Mouse (Mus musculus) CH12.LX (cell line): ENCODE measurements around the gene Daw1. TPM values are rescaled to one million over a fixed set of nuclear protein-coding genes. Genes with fewer than 3 reads are reported as not detected.

Experiments
- DNase-seq: peaks from one replicate; pipeline ENCODE4 v3.0.0-alpha.2; 2013; ENCODE audit errors: extremely low read depth
- H3K27ac ChIP-seq: 2 replicates; pipeline ENCODE4 v1.5.1; 2012; ENCODE audit warnings: low read depth, mild to moderate bottlenecking, control low read depth, moderate library complexity; ENCODE audit not compliant: insufficient read depth
- H3K27me3 ChIP-seq: replicated peaks from 2 replicates; pipeline ENCODE3; 2012; ENCODE audit warnings: inconsistent platforms
- H3K36me3 ChIP-seq, 2 experiments: replicated peaks in 1 of 2; 2 replicates each; pipeline versions ENCODE3 to v1.6.1; 2012; ENCODE audit warnings: inconsistent platforms in 1 of 2, low read length in 1 of 2, mild to moderate bottlenecking in 1 of 2, mixed read lengths in 1 of 2, moderate library complexity in 1 of 2; ENCODE audit not compliant: control insufficient read depth in 1 of 2, insufficient read depth in 1 of 2
- H3K4me1 ChIP-seq, 2 experiments: 2 replicates each; pipeline ENCODE4 v1.6.1; 2012; ENCODE audit warnings: inconsistent platforms in 1 of 2, moderate library complexity in 1 of 2; ENCODE audit not compliant: insufficient read depth in 2 of 2, control insufficient read depth in 1 of 2
- H3K4me2 ChIP-seq: 2 replicates; pipeline ENCODE4 v1.6.1; 2012; ENCODE audit warnings: low read depth, mild to moderate bottlenecking, control low read depth; ENCODE audit not compliant: poor library complexity, insufficient read depth, severe bottlenecking
- H3K4me3 ChIP-seq, 3 experiments: fragments of 150-350 bp in 1 of 3; sonication (generic) in 1 of 3; replicated peaks in 1 of 3; 2 replicates each; pipeline versions ENCODE3 to v1.5.1; 2011 to 2012; ENCODE audit warnings: low read depth in 2 of 3, low read length in 2 of 3, mild to moderate bottlenecking in 2 of 3, moderate library complexity in 2 of 3, control low read depth in 1 of 3, improper control_type of control experiment in 1 of 3, inconsistent platforms in 1 of 3, mixed read lengths in 1 of 3; ENCODE audit not compliant: poor library complexity in 1 of 3
- H3K79me2 ChIP-seq: replicated peaks from 2 replicates; pipeline ENCODE4 v1.6.1; 2012; ENCODE audit warnings: mild to moderate bottlenecking, moderate library complexity; ENCODE audit not compliant: control insufficient read depth, poor library complexity, insufficient read depth, severe bottlenecking; ENCODE audit errors: extremely low read depth
- H3K9ac ChIP-seq: 2 replicates; pipeline ENCODE4 v1.6.1; 2012; ENCODE audit warnings: low read depth, mild to moderate bottlenecking, control low read depth, moderate library complexity; ENCODE audit not compliant: insufficient read depth
- H3K9me3 ChIP-seq: replicated peaks from 2 replicates; pipeline ENCODE3; 2012; ENCODE audit warnings: low read length, inconsistent platforms, mixed read lengths
- BHLHE40 ChIP-seq: IDR thresholded peaks from 2 replicates; pipeline ENCODE4 v1.6.1; 2011; ENCODE audit warnings: mild to moderate bottlenecking, low read depth, low read length, improper control_type of control experiment
- CTCF ChIP-seq, 2 experiments: IDR thresholded peaks in 1 of 2; conservative IDR thresholded peaks in 1 of 2; 2 replicates each; pipeline ENCODE4 v1.5.1; 2011 to 2012; ENCODE audit warnings: low read depth in 2 of 2, low read length in 2 of 2, improper control_type of control experiment in 1 of 2, inconsistent platforms in 1 of 2, mild to moderate bottlenecking in 1 of 2, moderate library complexity in 1 of 2
- ELF1 ChIP-seq: IDR thresholded peaks from 2 replicates; pipeline ENCODE4 v1.6.1; 2014; ENCODE audit warnings: low read depth, mild to moderate bottlenecking, inconsistent platforms, low read length, improper control_type of control experiment
- ETS1 ChIP-seq: conservative IDR thresholded peaks from 2 replicates; pipeline ENCODE4 v1.6.1; 2012; ENCODE audit warnings: low read depth, mild to moderate bottlenecking, inconsistent platforms, low read length, improper control_type of control experiment, moderate library complexity
- GABPA ChIP-seq: IDR thresholded peaks from 2 replicates; pipeline ENCODE4 v1.6.1; 2012; ENCODE audit warnings: low read depth, low read length, improper control_type of control experiment, inconsistent platforms; ENCODE audit not compliant: insufficient replicate concordance
- HCFC1 ChIP-seq: IDR thresholded peaks from 2 replicates; pipeline ENCODE4 v1.6.1; 2012; ENCODE audit warnings: low read depth, mild to moderate bottlenecking, inconsistent platforms, low read length, improper control_type of control experiment
- KAT2A ChIP-seq: IDR thresholded peaks from 2 replicates; pipeline ENCODE4 v1.6.1; 2012; ENCODE audit warnings: low read length, improper control_type of control experiment, inconsistent platforms; ENCODE audit not compliant: insufficient replicate concordance
- MAZ ChIP-seq: IDR thresholded peaks from 2 replicates; pipeline ENCODE4 v1.6.1; 2012; ENCODE audit warnings: low read depth, mild to moderate bottlenecking, inconsistent platforms, low read length, improper control_type of control experiment, moderate library complexity
- NELFE ChIP-seq: IDR thresholded peaks from 2 replicates; pipeline ENCODE4 v1.6.1; 2011; ENCODE audit warnings: low read depth, low read length, improper control_type of control experiment
- NRF1 ChIP-seq: IDR thresholded peaks from 2 replicates; pipeline ENCODE4 v1.6.1; 2014; ENCODE audit warnings: low read depth, mild to moderate bottlenecking, inconsistent platforms, low read length, improper control_type of control experiment, moderate library complexity
- POLR2A ChIP-seq: IDR thresholded peaks from 2 replicates; pipeline ENCODE4 v1.6.1; 2011; ENCODE audit warnings: low read depth, mild to moderate bottlenecking, improper control_type of control experiment, low read length
- POLR2AphosphoS2 ChIP-seq: IDR thresholded peaks from 2 replicates; pipeline ENCODE4 v1.6.1; 2011; ENCODE audit warnings: low read depth, low read length, improper control_type of control experiment
- RCOR1 ChIP-seq: conservative IDR thresholded peaks from 2 replicates; pipeline ENCODE4 v1.6.1; 2012; ENCODE audit warnings: low read depth, mild to moderate bottlenecking, inconsistent platforms, low read length, improper control_type of control experiment
- TBP ChIP-seq: conservative IDR thresholded peaks from 2 replicates; pipeline ENCODE4 v1.6.1; 2011; ENCODE audit warnings: low read depth, low read length, improper control_type of control experiment
- USF1 ChIP-seq: IDR thresholded peaks from 2 replicates; pipeline ENCODE4 v1.6.1; 2014; ENCODE audit warnings: low read depth, mild to moderate bottlenecking, inconsistent platforms, low read length, improper control_type of control experiment
- ZC3H11A ChIP-seq: IDR thresholded peaks from 2 replicates; pipeline ENCODE4 v1.6.1; 2012; ENCODE audit warnings: low read depth, mild to moderate bottlenecking, inconsistent platforms, low read length, improper control_type of control experiment
- ZMIZ1 ChIP-seq: IDR thresholded peaks from 2 replicates; pipeline ENCODE4 v1.6.1; 2012; ENCODE audit warnings: low read depth, mild to moderate bottlenecking, inconsistent platforms, low read length, improper control_type of control experiment
- dilution Hi-C: fragments of 300-500 bp; cut with MboI; formaldehyde crosslinking; loops from 2 replicates; pipeline ENCODE4 v1.14.3; 2020; ENCODE audit warnings: low sequenced_read_pairs; ENCODE audit not compliant: extremely low pct_unique_long_range_greater_than_20kb, extremely low pct_ligation_motif_present
- in situ Hi-C: fragments of 300-500 bp; cut with MboI; formaldehyde crosslinking; loops from 3 replicates; pipeline ENCODE4 v1.14.3; 2019; ENCODE audit warnings: low sequenced_read_pairs, low pct_ligation_motif_present, low pct_unique_long_range_greater_than_20kb, mixed read lengths
- polyA plus RNA-seq: library from polyadenylated mRNA; unstranded; fragments of >175 nt; gene quantifications from 2 replicates; pipeline ENCODE4 v1.2.1, GENCODE M21; 2012; ENCODE audit warnings: low read depth; ENCODE audit not compliant: insufficient read length
- total RNA-seq, 2 experiments: library from RNA; depleted of rRNA; stranded (reverse); fragments of 300-350 nt in 1 of 2; fragments of >200 nt in 1 of 2; gene quantifications; 2 replicates each; pipeline ENCODE4 v1.2.3; 2012 to 2014

The Daw1 gene
- total and polyA plus RNA-seq, 3 experiments: not detected

GRCm38 (mm10) chr1:83161658-83162057 lies 2.1 kb downstream of the Daw1 start:
- no peaks in the 10 kb centered on the region for H3K27me3 ChIP-seq
- no peak overlapping the region for H3K9ac ChIP-seq
- no peaks in the 10 kb centered on the region for H3K36me3 ChIP-seq
- in situ Hi-C loops: no loop called here
- peaks cover 0 to 2% of the 10 kb centered on the region in 2 experiments; a peak in 2 of 4 replicates for H3K4me1 ChIP-seq
- TF ChIP-seq ETS1 (no peak), BHLHE40 (no peak), TBP (no peak), ZC3H11A (no peak), POLR2AphosphoS2 (no peak), ZMIZ1 (no peak), ELF1 (no peak)
- no peak overlapping the region for H3K4me3 ChIP-seq
- no peak overlapping the region for H3K4me2 ChIP-seq
- H3K79me2 ChIP-seq: no peaks in the 10 kb centered on the region
- no peak overlapping the region for H3K27ac ChIP-seq
- dilution Hi-C loops: no loop called here
- no peaks in the 10 kb centered on the region for H3K9me3 ChIP-seq
- DNase-seq: no peak

DNA sequence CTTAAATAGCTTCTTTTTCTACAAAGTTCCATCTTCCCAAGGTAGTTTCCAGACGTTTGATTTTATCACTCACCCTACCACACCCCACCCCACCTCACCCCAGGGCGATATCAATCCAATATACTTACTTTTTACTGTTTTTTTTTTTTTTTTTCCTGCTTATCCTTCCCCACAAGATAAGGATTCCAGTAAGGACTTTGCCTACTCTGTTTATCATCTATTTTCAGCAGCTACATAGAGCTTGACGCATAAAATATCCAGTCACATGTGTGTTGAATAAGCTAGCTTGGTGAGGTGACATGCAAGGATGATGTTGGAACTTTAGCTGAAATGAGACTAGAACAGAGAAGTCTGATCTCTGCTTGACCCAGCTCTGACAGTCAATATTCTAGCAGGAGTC lies 4.5 kb downstream of the Daw1 start:
- no peaks in the 10 kb centered on the region for H3K4me1 ChIP-seq
- in situ Hi-C loops: no loop called here
- TF ChIP-seq KAT2A (no peak), USF1 (no peak), MAZ (no peak), POLR2A (no peak), GABPA (no peak), HCFC1 (no peak), RCOR1 (no peak), NELFE (no peak), CTCF (conservative IDR thresholded peaks at IDR 0.05 in 1 of 2, IDR thresholded peaks at IDR 0.05 in 1 of 2; ENCODE audit: low read depth in 2 of 2, low read length in 2 of 2) (no peak), NRF1 (no peak)
- no peaks in the 10 kb centered on the region for H3K9me3 ChIP-seq
- H3K9ac ChIP-seq: no peak overlapping the region
- no peaks in the 10 kb centered on the region for H3K36me3 ChIP-seq
- H3K4me2 ChIP-seq: no peak overlapping the region
- H3K27ac ChIP-seq: no peak overlapping the region
- dilution Hi-C loops: no loop called here
- H3K27me3 ChIP-seq: no peaks in the 10 kb centered on the region
- H3K4me3 ChIP-seq: no peak overlapping the region
- no peak for DNase-seq
- H3K79me2 ChIP-seq: no peaks in the 10 kb centered on the region
